Mouse (Mus musculus) CD4-positive, CD25-positive, alpha-beta regulatory T cell, adult 9 weeks (primary cell): ENCODE data around the gene Ier5l. TPM values are rescaled to one million over a fixed set of nuclear protein-coding genes. Genes with fewer than 3 reads are reported as not detected.

Experiments used
- polyA plus RNA-seq: library from polyadenylated mRNA; unstranded; fragments of 100-300 nt; shearing (Covaris generic); gene quantifications from one replicate; pipeline ENCODE4 v1.2.1, GENCODE M21; 2017

The Ier5l gene
- 0.20 TPM for polyA plus RNA-seq

GRCm38 (mm10) chr2:30474039-30474438 lies at the start of gene Ier5l:
TSS of gene Ier5l (minus strand) at chr2:30474219.

Other genes with a start within 250 kb of the Ier5l start
- gene Lrrc8a, start 236.5 kb downstream of the Ier5l start, polyA plus RNA-seq = 8.7 TPM
- gene Gm28035, start 233.7 kb downstream of the Ier5l start, polyA plus RNA-seq = 0.52 TPM
- 5.2 TPM for gene Phyhd1, start 208.0 kb downstream of the Ier5l start, polyA plus RNA-seq
- gene Gm28038, start 193.2 kb downstream of the Ier5l start, polyA plus RNA-seq = not detected
- 22.4 TPM for gene Dolk, start 187.9 kb downstream of the Ier5l start, polyA plus RNA-seq
- 32.5 TPM for gene Nup188, start 187.8 kb downstream of the Ier5l start, polyA plus RNA-seq
- gene Sh3glb2, start 114.9 kb downstream of the Ier5l start, polyA plus RNA-seq = 125 TPM
- 16.6 TPM for gene Miga2, start 110.0 kb downstream of the Ier5l start, polyA plus RNA-seq
- 38.2 TPM for gene Dolpp1, start 82.0 kb downstream of the Ier5l start, polyA plus RNA-seq
- gene Crat, start 58.4 kb downstream of the Ier5l start, polyA plus RNA-seq = 5.7 TPM
- 103 TPM for gene Ptpa, start 58.2 kb downstream of the Ier5l start, polyA plus RNA-seq
- 3.1 TPM for gene Cstad, start 120.8 kb upstream of the Ier5l start, polyA plus RNA-seq